Mouse (Mus musculus) 416B (cell line): ENCODE measurements around the gene Ndufc2.

Experiments used
- DNase-seq: peaks from one replicate; pipeline ENCODE4 v3.0.0; 2011; ENCODE audit warnings: low read depth

Ndufc2 gene

DNA sequence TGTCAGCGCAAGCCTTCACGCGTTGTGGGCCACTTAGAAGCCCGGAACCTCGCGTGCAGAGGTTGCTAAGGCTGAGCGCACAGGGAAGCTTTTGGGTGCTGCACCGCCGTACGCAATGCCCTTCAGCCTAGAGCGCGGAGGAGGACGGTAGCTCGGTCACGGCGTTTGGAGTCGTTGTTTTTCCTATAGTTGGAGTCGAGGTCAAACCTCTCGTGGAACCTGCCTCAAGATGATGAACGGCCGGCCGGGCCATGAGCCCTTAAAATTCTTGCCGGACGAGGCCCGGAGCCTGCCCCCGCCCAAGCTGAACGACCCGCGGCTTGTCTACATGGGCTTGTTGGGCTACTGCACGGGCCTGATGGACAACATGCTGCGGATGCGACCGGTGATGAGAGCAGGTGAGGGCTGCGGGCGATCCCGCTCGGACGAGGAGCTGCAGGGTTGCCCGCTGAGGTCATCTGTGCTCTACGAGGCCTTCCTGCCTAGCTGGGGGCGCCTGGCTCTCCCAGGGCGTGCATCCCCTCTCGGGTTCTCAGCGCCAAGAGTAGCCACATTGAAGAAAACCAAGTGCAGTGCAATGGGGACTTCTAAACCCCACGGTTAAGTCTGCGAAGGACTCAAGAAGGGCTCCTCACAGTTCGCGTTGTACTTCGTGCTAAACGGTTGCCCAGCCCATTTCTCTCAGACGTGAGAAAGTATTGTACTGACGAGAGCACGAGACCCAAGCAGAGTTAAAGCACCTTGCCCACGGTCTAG is at the start of gene Ndufc2:
Gene Ndufc2, plus strand, starts transcription at position 44 of the 756 bp plus-strand sequence.
- DNase-seq, result peak; percentile 89

- DNase-seq, result no peak
Measured at GRCm38 (mm10) chr7:97350891-97351290, 48.9 kb upstream of the Ndufc2 start.

DNA sequence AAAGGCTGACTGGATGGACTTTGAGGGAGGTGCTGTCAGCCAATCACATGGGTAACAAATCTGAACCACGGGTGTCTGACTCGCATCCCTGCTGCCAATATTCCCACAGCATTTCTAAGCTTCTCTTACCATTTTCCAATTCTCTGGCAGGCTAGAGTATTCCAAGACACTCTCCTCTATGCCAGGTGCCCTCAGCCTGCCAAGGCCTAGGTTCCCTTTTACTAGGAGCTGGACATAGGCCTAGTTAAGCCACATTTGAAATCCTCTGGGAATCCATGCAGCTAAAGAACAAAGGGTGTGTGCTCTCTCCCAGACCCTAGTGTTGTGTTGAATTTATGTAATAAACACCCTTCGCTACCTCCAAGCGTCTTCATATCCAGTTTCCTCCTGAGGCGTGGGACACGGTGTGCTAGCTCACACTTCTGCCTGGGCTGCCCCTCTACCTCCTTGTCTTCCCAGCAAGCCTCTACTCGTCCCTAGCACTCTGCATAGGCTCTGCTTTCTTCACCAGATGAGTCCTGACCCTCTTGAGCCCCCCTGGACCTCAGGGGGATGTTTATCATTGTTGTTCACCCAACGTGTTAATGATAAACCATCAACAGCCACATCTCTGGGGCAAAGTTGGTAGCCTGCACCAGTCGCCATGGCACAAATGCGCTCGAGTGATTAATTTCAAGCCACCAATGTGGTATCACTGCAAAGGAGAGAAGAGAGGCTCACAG is 47.9 kb upstream of the Ndufc2 start:
- no peak for DNase-seq

GRCm38 (mm10) chr7:97353356-97353755 is 46.4 kb upstream of the Ndufc2 start:
- no peak for DNase-seq

- DNase-seq, result peak; percentile 51
Measured at GRCm38 (mm10) chr7:97355068-97355841, 44.5 kb upstream of the Ndufc2 start.

- DNase-seq, result no peak
Measured at GRCm38 (mm10) chr7:97356253-97356652, 43.5 kb upstream of the Ndufc2 start.

GRCm38 (mm10) chr7:97356875-97357276 is 42.9 kb upstream of the Ndufc2 start:
- no peak for DNase-seq

GRCm38 (mm10) chr7:97357840-97358239 is 42.0 kb upstream of the Ndufc2 start:
- no peak for DNase-seq

GRCm38 (mm10) chr7:97358347-97358746 is 41.5 kb upstream of the Ndufc2 start:
- DNase-seq, result no peak

GRCm38 (mm10) chr7:97360166-97360565 is 39.6 kb upstream of the Ndufc2 start:
- DNase-seq, result no peak

GRCm38 (mm10) chr7:97360955-97361354 is 38.8 kb upstream of the Ndufc2 start:
- DNase-seq, result no peak

- peak; percentile 78 for DNase-seq
Measured at GRCm38 (mm10) chr7:97361467-97361866, 38.3 kb upstream of the Ndufc2 start.

- DNase-seq, result no peak
Measured at GRCm38 (mm10) chr7:97365887-97366286, 33.9 kb upstream of the Ndufc2 start.

- DNase-seq, result no peak
Measured at GRCm38 (mm10) chr7:97375101-97375500, 24.7 kb upstream of the Ndufc2 start.

- DNase-seq, result no peak
Measured at GRCm38 (mm10) chr7:97375906-97376305, 23.9 kb upstream of the Ndufc2 start.

GRCm38 (mm10) chr7:97379304-97379703 is 20.5 kb upstream of the Ndufc2 start:
- DNase-seq, result no peak

- no peak for DNase-seq
Measured at GRCm38 (mm10) chr7:97380500-97381123, 19.2 kb upstream of the Ndufc2 start.

- no peak for DNase-seq
Measured at GRCm38 (mm10) chr7:97382661-97383060, 17.1 kb upstream of the Ndufc2 start.

- DNase-seq, result no peak
Measured at GRCm38 (mm10) chr7:97383496-97384132, 16.2 kb upstream of the Ndufc2 start.

DNA sequence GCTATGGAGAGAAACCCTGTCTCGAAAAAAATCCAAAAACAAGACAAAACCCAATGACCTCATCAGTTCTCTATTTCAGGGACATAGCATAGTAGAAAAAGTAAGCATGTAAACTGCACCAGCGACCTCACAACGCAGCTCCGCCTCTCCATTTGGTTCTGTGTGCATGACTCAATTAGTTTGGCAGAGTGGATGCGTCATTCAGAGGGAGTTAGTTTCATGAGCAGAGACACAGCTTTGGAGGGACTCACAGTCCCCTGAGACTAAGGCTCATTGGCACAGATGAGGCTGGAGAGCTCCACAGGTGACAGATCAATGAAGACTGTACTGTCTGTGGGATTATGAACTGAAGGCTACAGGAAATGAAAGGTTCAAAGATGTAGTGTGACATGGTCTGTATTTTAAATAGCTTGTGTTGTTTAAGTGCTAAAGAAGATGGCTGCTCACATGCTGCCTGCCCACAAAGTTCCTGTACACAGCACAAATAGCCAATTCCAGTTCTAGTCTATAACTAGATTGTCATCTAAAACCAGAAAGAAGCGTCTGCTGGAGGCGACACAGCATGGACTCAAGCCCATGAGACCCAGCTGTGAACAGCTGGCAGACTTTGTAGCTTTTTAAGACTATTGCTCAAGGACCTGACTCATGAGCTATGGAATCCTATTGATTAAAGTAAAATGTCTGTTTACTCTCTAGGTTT is 13.5 kb upstream of the Ndufc2 start:
- DNase-seq, result no peak

- DNase-seq, result no peak
Measured at GRCm38 (mm10) chr7:97386806-97387370, 12.9 kb upstream of the Ndufc2 start.
